Mouse (Mus musculus): ENCODE measurements around the gene B630019K06Rik.

- no peak for TF ChIP-seq POLR2A (IDR thresholded peaks at IDR 0.05; ENCODE audit: low read depth, low read length)
- no peak for TF ChIP-seq CTCF (IDR thresholded peaks at IDR 0.05; ENCODE audit: extremely low read depth, insufficient read depth, insufficient read length, insufficient replicate concordance)
Measured at GRCm38 (mm10) chrX:8884336-8884735, 7.8 kb upstream of the B630019K06Rik start.
